Mouse (Mus musculus): ENCODE measurements around the gene Gucd1.
"Not testable (repeated sequence)": the region's sequence is repeated elsewhere in the genome, so short reads cannot be mapped to it uniquely, and the experiment has no call there.

The Gucd1 gene

DNA sequence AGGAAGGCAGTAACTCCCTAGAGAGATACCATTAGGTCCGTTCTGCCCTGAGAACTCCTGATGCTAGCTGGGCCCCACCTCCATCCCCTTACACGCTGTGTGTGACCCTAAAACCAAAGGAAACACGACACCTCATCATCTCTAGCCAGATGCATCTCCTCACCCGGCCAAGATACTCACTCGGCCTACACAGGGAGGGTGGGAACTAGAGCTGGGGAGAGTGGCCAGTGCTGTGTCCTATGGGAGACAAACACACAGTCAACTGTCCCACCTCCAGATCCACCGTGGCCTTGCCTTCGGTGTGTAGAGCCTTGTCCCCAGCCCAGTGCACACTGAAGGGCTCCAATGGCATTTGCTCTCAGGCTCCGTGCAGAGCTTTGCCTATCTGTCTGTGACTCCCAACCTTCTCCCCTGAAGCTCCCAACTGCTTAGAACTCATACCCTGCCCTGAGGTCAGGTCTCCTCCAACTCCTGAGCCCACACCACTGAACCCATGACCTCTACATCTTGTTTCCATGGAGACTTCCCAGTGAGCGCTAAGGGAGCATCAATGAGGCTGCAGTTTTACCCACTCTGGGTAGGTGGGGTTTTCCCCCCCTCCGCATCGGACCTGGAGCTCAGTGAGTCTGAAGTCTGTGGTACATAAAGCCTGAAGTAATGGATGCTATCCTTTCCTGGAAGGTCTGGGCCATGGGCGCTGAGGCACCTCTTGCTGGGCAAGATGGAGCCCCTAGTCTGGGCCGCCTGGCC lies 35.1 kb upstream of the Gucd1 start:
- ChIA-PET CTCF (interaction anchor here in 2 of 4 experiments (0.6 to 0.9 kb wide), 2 partner anchors 68 to 301 kb away, joined by 3 read pairs; no protein-coding TSS in a partner anchor), POLR2A (interaction anchor here in 2 of 4 experiments (0.6 to 3.3 kb wide), 8 partner anchors 9 to 212 kb away, joined by 3 to 13 read pairs (median 3); partner anchors contain the start of genes Cabin1 (in 1 of the 2) and Ggt1 (in 1 of the 2))

DNA sequence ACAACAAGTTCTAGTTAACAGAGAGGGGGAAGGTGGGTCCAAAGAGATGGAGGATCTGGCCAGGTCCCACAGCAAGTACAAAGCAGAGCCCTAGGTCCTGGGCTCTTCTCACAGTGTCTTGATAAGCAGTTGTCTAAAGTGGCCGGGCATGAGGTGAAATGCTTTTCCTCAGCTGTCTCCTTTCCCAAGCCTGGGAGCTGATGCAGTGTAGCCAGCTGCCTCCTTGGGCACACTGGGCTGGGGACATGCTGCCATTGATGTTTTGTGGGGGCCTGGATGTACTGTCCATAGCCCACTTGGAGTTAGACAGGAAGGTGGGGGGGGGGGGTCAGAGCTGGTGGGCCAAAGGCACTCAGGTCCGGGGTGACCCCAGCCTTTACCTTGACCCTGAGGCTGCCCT lies 34.3 kb upstream of the Gucd1 start:
- ChIA-PET CTCF (interaction anchor here in 1 of 4 experiments (0.6 kb wide), 1 partner anchor 1896 kb away, joined by 3 read pairs; no protein-coding TSS in a partner anchor), POLR2A (interaction anchor here in 3 of 4 experiments (0.6 to 3.3 kb wide), 9 partner anchors 10 to 304 kb away, joined by 3 to 13 read pairs (median 4); partner anchors contain the start of genes Cabin1 (in 1 of the 3), Ddt (in 1 of the 3) and Ggt1 (in 1 of the 3))

GRCm38 (mm10) chr10:75551175-75551574 lies 33.4 kb upstream of the Gucd1 start:
- ChIA-PET CTCF (interaction anchor here in 1 of 4 experiments (0.6 kb wide), 1 partner anchor 112 kb away, joined by 4 read pairs; no protein-coding TSS in a partner anchor), POLR2A (interaction anchor here in 3 of 4 experiments (0.6 to 1.3 kb wide), 7 partner anchors 11 to 905 kb away, joined by 3 to 5 read pairs (median 4); partner anchors contain the start of gene Ddt (in 1 of the 3))

GRCm38 (mm10) chr10:75549886-75550285 lies 32.1 kb upstream of the Gucd1 start:
- POLR2A ChIA-PET = interaction anchor here in 2 of 4 experiments (0.5 to 1.5 kb wide), 5 partner anchors 11 to 16 kb away, joined by 3 to 6 read pairs (median 4); partner anchors contain the start of gene Lrrc75b (in 1 of the 2)
- CTCF ChIA-PET = interaction anchor here in 1 of 4 experiments (0.5 kb wide), 1 partner anchor 98 kb away, joined by 5 read pairs; no protein-coding TSS in a partner anchor

DNA sequence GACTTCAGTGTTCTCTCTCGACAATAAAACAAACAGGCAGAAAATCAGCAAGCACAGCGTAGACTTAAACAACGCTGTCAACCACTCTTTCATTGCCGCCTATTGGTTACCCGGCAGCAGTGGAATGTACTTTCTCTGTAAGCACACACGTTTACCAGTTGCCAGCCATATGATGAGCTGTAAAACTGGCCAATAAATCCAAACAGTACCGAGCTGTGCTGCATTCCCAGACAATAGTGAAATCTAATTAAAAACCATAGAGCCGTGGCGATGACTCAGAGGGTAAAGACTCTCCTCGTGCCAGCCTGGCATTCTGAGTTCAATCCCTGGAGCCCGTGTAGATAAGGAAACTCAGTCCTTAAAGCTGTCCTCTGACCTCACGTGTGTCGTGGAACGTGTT lies 30.7 kb upstream of the Gucd1 start:
- CTCF ChIA-PET = interaction anchor here in 2 of 4 experiments (0.7 to 1.3 kb wide), 3 partner anchors 38 to 357 kb away, joined by 3 to 4 read pairs (median 3); no protein-coding TSS in a partner anchor
- POLR2A ChIA-PET = interaction anchor here in 2 of 4 experiments (0.7 to 1.3 kb wide), 4 partner anchors 9 to 24 kb away, joined by 3 to 4 read pairs (median 4); no protein-coding TSS in a partner anchor

DNA sequence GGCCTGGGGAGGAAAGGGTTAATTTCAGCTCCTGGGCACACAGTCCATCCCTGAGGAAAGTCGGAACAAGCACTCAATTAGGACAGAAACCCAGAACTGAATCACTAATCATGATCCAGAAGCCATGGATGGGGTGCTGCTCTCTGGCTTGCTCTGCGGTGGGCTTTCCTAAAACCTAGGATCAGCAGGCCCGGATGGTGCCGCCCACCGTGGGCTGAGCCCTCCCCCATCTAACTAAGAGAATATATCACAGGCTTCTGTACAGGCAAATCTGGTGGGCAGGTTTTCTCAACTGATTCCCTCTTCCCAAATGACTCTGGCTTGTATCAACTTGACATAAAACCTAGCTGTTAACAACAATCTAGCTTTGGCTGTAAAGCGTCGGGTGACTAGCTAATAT lies 30.1 kb upstream of the Gucd1 start:
- ChIA-PET POLR2A (interaction anchor here in 1 of 4 experiments (1.0 to 1.3 kb wide), 2 partner anchors 11 to 23 kb away, joined by 4 read pairs; no protein-coding TSS in a partner anchor), CTCF (interaction anchor here in 2 of 4 experiments (0.7 to 1.3 kb wide), 3 partner anchors 38 to 699 kb away, joined by 3 to 6 read pairs (median 4); no protein-coding TSS in a partner anchor)

DNA sequence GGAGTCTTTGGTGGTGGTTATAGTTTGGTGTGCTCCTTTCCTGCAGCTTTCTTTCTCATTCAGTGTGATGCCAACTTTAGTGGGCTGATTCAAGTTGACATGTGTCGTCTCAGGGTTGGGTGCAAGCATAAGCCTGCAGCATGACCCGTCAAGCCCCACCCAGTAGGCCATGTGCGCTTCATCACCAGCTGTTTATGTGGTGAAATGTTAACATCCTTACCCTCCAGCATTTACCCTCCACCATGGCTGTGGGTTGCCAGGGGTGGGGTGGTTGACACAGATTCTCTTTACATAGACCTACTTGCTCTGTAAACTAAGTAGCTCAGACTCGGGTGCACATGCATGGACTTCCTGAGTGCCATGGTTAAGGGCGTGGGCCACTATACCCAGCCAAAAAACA lies 18.4 kb upstream of the Gucd1 start:
- CTCF ChIA-PET = interaction anchor here in 1 of 4 experiments (0.5 kb wide), 1 partner anchor 516 kb away, joined by 4 read pairs; no protein-coding TSS in a partner anchor
- POLR2A ChIA-PET = interaction anchor here in 2 of 4 experiments (0.5 to 2.0 kb wide), 14 partner anchors 9 to 112 kb away, joined by 3 to 8 read pairs (median 4); no protein-coding TSS in a partner anchor

DNA sequence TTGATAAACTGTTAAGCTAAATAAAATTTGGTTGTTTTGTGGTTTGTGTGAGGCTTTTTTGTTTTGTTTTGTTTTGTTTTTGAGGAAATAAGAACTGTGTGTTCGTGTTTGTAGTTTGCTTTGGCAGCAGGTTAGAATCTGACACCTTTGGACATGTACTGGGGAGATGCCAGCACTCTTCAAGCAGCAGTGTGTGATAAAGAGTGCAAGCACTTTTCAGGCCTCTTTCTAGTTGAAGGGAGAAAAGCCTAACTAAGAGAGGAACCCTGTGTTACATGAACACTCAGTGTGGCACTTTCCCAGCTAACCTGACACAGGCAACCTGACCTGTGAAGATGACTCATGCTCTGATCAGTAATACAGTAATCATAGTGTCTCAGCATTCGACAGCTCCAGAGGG lies 17.7 kb upstream of the Gucd1 start:
- ChIA-PET POLR2A (interaction anchor here in 2 of 4 experiments (0.7 to 2.0 kb wide), 7 partner anchors 9 to 30 kb away, joined by 3 to 7 read pairs (median 5); no protein-coding TSS in a partner anchor), CTCF (no interaction called here)

DNA sequence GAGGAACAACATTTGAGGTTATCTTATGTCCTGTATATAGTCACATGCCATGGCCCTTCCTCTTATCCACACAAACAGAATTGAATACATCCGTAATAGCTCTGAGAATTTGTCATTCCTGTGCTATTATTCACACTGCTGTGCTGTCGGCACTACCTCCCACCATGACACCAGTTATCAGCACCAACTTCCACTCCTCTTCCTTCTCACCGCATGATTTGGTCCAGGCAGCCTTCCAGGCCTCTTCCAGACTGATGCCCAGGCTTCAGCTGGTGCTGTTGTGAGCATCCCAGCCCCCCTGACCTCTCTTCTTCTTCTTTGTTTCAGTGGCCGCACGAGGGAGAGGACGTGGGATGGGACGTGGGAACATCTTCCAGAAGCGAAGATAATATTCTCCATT lies 17.2 kb upstream of the Gucd1 start:
- CTCF ChIA-PET = no interaction called here
- POLR2A ChIA-PET = interaction anchor here in 2 of 4 experiments (0.7 to 2.0 kb wide), 7 partner anchors 9 to 30 kb away, joined by 3 to 7 read pairs (median 5); no protein-coding TSS in a partner anchor

- CTCF ChIA-PET = no interaction called here
- POLR2A ChIA-PET = interaction anchor here in 1 of 4 experiments (1.0 to 2.0 kb wide), 3 partner anchors 8 to 31 kb away, joined by 3 to 6 read pairs (median 5); no protein-coding TSS in a partner anchor
Measured at GRCm38 (mm10) chr10:75534216-75534615, 16.4 kb upstream of the Gucd1 start.

GRCm38 (mm10) chr10:75531532-75532090 lies 13.8 kb upstream of the Gucd1 start:
- POLR2A ChIA-PET = interaction anchor here in 2 of 4 experiments (0.5 to 1.7 kb wide), 4 partner anchors 9 to 577 kb away, joined by 3 to 6 read pairs (median 4); no protein-coding TSS in a partner anchor
- CTCF ChIA-PET = interaction anchor here in 1 of 4 experiments (0.6 kb wide), 1 partner anchor 15 kb away, joined by 4 read pairs; no protein-coding TSS in a partner anchor

DNA sequence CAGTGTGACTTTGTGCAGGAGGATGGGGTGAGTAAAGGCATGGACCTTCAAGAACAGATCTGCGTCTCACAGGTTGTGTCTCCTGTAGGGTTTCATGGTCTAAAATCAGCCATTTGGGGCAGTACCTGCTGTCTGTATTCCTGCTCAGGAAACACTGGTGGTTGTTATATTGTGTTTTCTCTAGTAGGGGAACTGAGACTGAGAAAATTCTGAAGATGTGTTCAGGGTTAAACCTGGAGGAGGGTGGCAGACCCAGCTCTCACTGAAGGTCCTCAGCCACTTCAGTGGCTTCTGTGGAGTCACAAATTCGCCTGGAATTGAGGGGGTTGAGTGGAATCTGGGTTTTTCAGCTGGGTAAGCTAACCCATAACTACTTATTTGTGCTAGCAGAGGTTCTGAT lies 12.6 kb upstream of the Gucd1 start:
- ChIA-PET CTCF (no interaction called here), POLR2A (interaction anchor here in 2 of 4 experiments (1.7 to 2.3 kb wide), 3 partner anchors 7 to 13 kb away, joined by 4 to 6 read pairs (median 6); partner anchors contain the start of genes Gucd1 (in 2 of the 2) and Snrpd3 (in 1 of the 2))

DNA sequence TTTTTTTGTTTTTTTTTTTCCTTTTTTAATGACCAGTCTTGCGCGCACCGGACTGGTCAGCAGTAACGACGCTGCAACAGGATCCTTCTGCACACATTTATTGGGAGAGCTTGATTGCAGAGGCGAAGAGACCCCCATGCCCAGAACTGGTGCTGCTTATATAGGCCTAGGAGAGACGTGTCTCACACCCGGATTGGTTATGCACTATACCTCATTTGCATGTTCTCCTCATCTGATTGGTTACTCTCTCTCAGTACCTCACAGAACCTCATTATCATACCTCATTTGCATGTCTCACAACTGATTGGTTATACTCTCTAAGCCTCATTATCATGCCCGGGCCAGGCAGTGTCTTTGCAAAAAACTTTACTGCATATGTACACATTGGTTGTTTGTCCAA lies 7.7 kb upstream of the Gucd1 start:
- POLR2A ChIA-PET = interaction anchor here in 3 of 4 experiments (0.7 to 2.3 kb wide), 9 partner anchors 8 to 248 kb away, joined by 3 to 10 read pairs (median 5); partner anchors contain the start of genes Ddt (in 1 of the 3), Gucd1 (in 1 of the 3) and Snrpd3 (in 1 of the 3)
- CTCF ChIA-PET = not testable (repeated sequence)

DNA sequence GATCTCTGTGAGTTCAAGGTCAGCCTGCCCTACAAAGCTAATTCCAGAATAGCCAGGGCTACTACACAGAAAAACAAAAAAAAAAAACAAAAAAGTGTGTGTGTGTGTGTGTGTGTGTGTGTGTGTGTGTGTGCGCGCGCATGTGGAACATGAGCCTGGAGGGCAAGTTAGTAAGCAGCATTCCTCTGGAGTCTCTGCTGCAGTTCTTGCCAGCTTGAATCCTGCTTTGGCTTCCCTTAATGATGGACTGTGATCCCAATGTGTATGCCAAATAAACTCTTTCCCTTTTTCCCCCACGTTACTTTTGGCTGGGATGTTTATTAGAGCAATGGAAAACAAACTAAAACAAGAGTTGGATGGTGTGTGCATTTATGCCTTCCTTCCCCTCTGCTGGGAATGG lies 3.9 kb upstream of the Gucd1 start:
- ChIA-PET CTCF (interaction anchor here in 1 of 4 experiments (0.7 kb wide), 1 partner anchor 299 kb away, joined by 3 read pairs; no protein-coding TSS in a partner anchor), POLR2A (interaction anchor here in 3 of 4 experiments (0.6 to 1.1 kb wide), 6 partner anchors 9 to 525 kb away, joined by 3 to 13 read pairs (median 3); partner anchors contain the start of genes Ddt (in 1 of the 3) and Specc1l (in 1 of the 3))

DNA sequence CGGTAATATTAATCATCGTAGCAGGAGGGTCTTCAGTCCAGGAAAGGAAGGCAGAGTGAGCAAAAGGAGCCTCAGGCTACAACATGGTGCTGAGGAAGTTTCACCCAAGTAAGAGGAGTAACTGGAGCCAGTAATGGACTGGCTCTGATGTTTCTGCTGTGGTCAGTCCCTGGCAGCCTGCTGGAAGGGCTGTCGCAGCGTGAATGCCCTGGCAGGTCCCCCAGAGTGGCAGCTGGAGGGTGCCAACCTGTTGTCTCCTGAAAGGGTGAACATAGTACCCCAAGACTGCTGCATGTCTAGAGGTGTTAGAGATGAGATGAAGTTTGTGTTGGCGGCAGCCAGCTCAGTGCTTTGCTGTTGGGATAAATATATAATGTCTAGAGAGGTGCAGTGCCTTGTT lies 2.8 kb upstream of the Gucd1 start:
- CTCF ChIA-PET = interaction anchor here in 1 of 4 experiments (0.6 kb wide), 1 partner anchor 351 kb away, joined by 4 read pairs; no protein-coding TSS in a partner anchor
- POLR2A ChIA-PET = interaction anchor here in 3 of 4 experiments (0.5 to 1.1 kb wide), 6 partner anchors 11 to 271 kb away, joined by 3 to 8 read pairs (median 4); no protein-coding TSS in a partner anchor

- POLR2A ChIA-PET = interaction anchor here in 3 of 4 experiments (0.6 to 2.2 kb wide), 21 partner anchors 8 to 953 kb away, joined by 3 to 10 read pairs (median 4); partner anchors contain the start of genes Ddt (in 1 of the 3) and Mmp11 (in 1 of the 3)
Measured at GRCm38 (mm10) chr10:75517073-75517757, 557 bp downstream of the Gucd1 start, which contains the start of gene Snrpd3. Gene Snrpd3 (plus strand): TSS chr10:75517551.

DNA sequence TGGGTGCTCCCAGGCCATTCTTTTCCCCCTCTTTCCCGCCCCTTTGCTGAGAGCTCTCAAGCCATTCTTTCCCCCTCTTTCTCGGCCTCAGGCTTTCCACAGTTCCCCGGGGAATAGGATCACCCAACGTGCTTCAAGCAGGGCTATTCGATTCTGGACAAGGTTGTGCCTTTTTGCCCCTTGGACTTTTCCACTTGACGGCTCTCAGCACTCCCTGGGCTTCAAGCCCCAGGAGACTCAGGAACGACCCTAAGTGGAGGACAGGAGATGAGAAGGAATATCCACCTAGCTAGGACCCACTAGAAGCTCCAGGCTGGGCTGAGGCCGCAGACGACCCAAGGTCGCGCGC lies 1.1 kb downstream of the Gucd1 start:
- POLR2A ChIA-PET = interaction anchor here in 2 of 4 experiments (0.6 to 2.0 kb wide), 11 partner anchors 8 to 420 kb away, joined by 3 to 8 read pairs (median 5); partner anchors contain the start of genes Ddt (in 1 of the 2) and Mmp11 (in 1 of the 2)
- CTCF ChIA-PET = interaction anchor here in 1 of 4 experiments (0.6 kb wide), 1 partner anchor 337 kb away, joined by 6 read pairs; no protein-coding TSS in a partner anchor

More at GRCm38 (mm10) chr10:75517073-75517757, 557 bp downstream of the Gucd1 start, which contains the start of gene Snrpd3:
- CTCF ChIA-PET = interaction anchor here in 1 of 4 experiments (0.6 kb wide), 1 partner anchor 336 kb away, joined by 6 read pairs; no protein-coding TSS in a partner anchor
